Mouse (Mus musculus) heart, embryonic 10.5 days (tissue): ENCODE data around the gene Mthfd1l. TPM values are rescaled to one million over a fixed set of nuclear protein-coding genes. Genes with fewer than 3 reads are reported as not detected.

Experiments used
- DNase-seq: peaks from one replicate; pipeline ENCODE4 v3.0.0-alpha.2; 2017; ENCODE audit warnings: low spot score
- H3K27ac ChIP-seq: fragments of 300-500 bp; sonication (generic); 2 replicates; pipeline ENCODE4 v1.5.1; 2016; ENCODE audit warnings: mild to moderate bottlenecking
- H3K27me3 ChIP-seq: fragments of 300-500 bp; sonication (generic); 2 replicates; pipeline ENCODE4 v1.6.1; 2016; ENCODE audit warnings: mild to moderate bottlenecking; ENCODE audit not compliant: poor library complexity, insufficient read depth, severe bottlenecking
- H3K36me3 ChIP-seq: fragments of 300-500 bp; sonication (generic); 2 replicates; pipeline ENCODE4 v1.6.1; 2016; ENCODE audit warnings: mild to moderate bottlenecking, moderate library complexity
- H3K4me1 ChIP-seq: fragments of 300-500 bp; sonication (generic); 2 replicates; pipeline ENCODE4 v1.6.1; 2016; ENCODE audit warnings: mild to moderate bottlenecking
- H3K4me3 ChIP-seq: fragments of 300-500 bp; sonication (generic); 2 replicates; pipeline ENCODE4 v1.5.1; 2016; ENCODE audit warnings: mild to moderate bottlenecking, moderate library complexity
- H3K9me3 ChIP-seq: fragments of 300-500 bp; sonication (generic); 2 replicates; pipeline ENCODE4 v1.6.1; 2016; ENCODE audit warnings: mild to moderate bottlenecking, moderate library complexity
- WGBS: fragments of 180-500 bp; shearing (Covaris S2); methylation state at CpG from one replicate; pipeline ENCODE4 v1.1.7; 2016; 5-methylcytosine and 5-hydroxymethylcytosine counted together
- polyA plus RNA-seq: library from polyadenylated mRNA; unstranded; fragments of >200 nt; fragmentation: Nextera tagmentation; extraction: Ambion mirVana; gene quantifications from 2 replicates; pipeline ENCODE4 v1.2.1, GENCODE M21; 2016

Gene Mthfd1l
- polyA plus RNA-seq, 1 experiment from 2014 or later: 23.2 TPM

- peaks cover 66% of the 10 kb centered on the region for H3K36me3 ChIP-seq
- no peak overlapping the region for H3K4me3 ChIP-seq
- no peaks in the 10 kb centered on the region for H3K9me3 ChIP-seq
- no peaks in the 10 kb centered on the region for H3K27me3 ChIP-seq
- no peaks in the 10 kb centered on the region for H3K4me1 ChIP-seq
- no peak for DNase-seq
- WGBS: 86% methylated on average over 8 of the region's 8 CpGs
- no peak overlapping the region for H3K27ac ChIP-seq
These were observed 20.6 kb downstream of the Mthfd1l start for GRCm38 (mm10) chr10:3993365-3994102.

GRCm38 (mm10) chr10:3995277-3995676, 22.4 kb downstream of the Mthfd1l start:
- H3K27me3 ChIP-seq: no peaks in the 10 kb centered on the region
- 84% methylated on average over 4 of the region's 4 CpGs for WGBS

GRCm38 (mm10) chr10:3996170-3996876, 23.4 kb downstream of the Mthfd1l start:
- H3K36me3 ChIP-seq: peaks cover 64% of the 10 kb centered on the region
- H3K9me3 ChIP-seq: no peaks in the 10 kb centered on the region
- H3K27ac ChIP-seq: no peak overlapping the region
- peak; percentile 92 for DNase-seq
- H3K4me3 ChIP-seq: no peak overlapping the region
- no peaks in the 10 kb centered on the region for H3K27me3 ChIP-seq
- WGBS: 62% methylated on average over 15 of the region's 15 CpGs
- no peaks in the 10 kb centered on the region for H3K4me1 ChIP-seq

More at GRCm38 (mm10) chr10:3995277-3995676, 22.4 kb downstream of the Mthfd1l start:
- no peak overlapping the region for H3K4me3 ChIP-seq
- H3K36me3 ChIP-seq: peaks cover 64% of the 10 kb centered on the region
- H3K9me3 ChIP-seq: no peaks in the 10 kb centered on the region
- H3K4me1 ChIP-seq: no peaks in the 10 kb centered on the region
- no peak overlapping the region for H3K27ac ChIP-seq
- no peak for DNase-seq

GRCm38 (mm10) chr10:3997851-3998426, 25.0 kb downstream of the Mthfd1l start:
- H3K9me3 ChIP-seq: no peaks in the 10 kb centered on the region
- no peak overlapping the region for H3K27ac ChIP-seq
- DNase-seq: no peak
- H3K36me3 ChIP-seq: peaks cover 51% of the 10 kb centered on the region
- WGBS: 93% methylated on average over 7 of the region's 7 CpGs
- H3K27me3 ChIP-seq: no peaks in the 10 kb centered on the region
- no peaks in the 10 kb centered on the region for H3K4me1 ChIP-seq
- no peak overlapping the region for H3K4me3 ChIP-seq

- 91% methylated on average over 5 of the region's 5 CpGs for WGBS
- Histone ChIP-seq H3K9me3 (no peaks in the 10 kb centered on the region), H3K27me3 (no peaks in the 10 kb centered on the region), H3K4me1 (no peaks in the 10 kb centered on the region), H3K4me3 (no peak overlapping the region), H3K27ac (no peak overlapping the region), H3K36me3 (peaks cover 35% of the 10 kb centered on the region)
- DNase-seq: no peak
These were observed 29.8 kb downstream of the Mthfd1l start for GRCm38 (mm10) chr10:4002711-4003110.

GRCm38 (mm10) chr10:4005191-4005590, 32.3 kb downstream of the Mthfd1l start:
- Histone ChIP-seq H3K9me3 (no peaks in the 10 kb centered on the region), H3K4me1 (no peaks in the 10 kb centered on the region), H3K4me3 (no peak overlapping the region), H3K27ac (no peak overlapping the region), H3K36me3 (peaks cover 23% of the 10 kb centered on the region), H3K27me3 (no peaks in the 10 kb centered on the region)
- DNase-seq: no peak
- WGBS: 82% methylated on average over 7 of the region's 7 CpGs

- no peak overlapping the region for H3K27ac ChIP-seq
- peaks cover 15% of the 10 kb centered on the region for H3K36me3 ChIP-seq
- no peaks in the 10 kb centered on the region for H3K9me3 ChIP-seq
- no peaks in the 10 kb centered on the region for H3K27me3 ChIP-seq
- no peaks in the 10 kb centered on the region for H3K4me1 ChIP-seq
- no peak overlapping the region for H3K4me3 ChIP-seq
- WGBS: 68% methylated on average over 7 of the region's 7 CpGs
- no peak for DNase-seq
These were observed 33.5 kb downstream of the Mthfd1l start for GRCm38 (mm10) chr10:4006296-4007015.

- DNase-seq: no peak
- Histone ChIP-seq H3K4me1 (no peaks in the 10 kb centered on the region), H3K27ac (no peak overlapping the region), H3K9me3 (no peaks in the 10 kb centered on the region), H3K36me3 (peaks cover 43% of the 10 kb centered on the region), H3K27me3 (no peaks in the 10 kb centered on the region), H3K4me3 (no peak overlapping the region)
- WGBS: 85% methylated on average over 14 of the region's 14 CpGs
These were observed 49.8 kb downstream of the Mthfd1l start for GRCm38 (mm10) chr10:4022628-4023303.

GRCm38 (mm10) chr10:4026616-4027015, 53.7 kb downstream of the Mthfd1l start:
- DNase-seq: peak; percentile 24

GRCm38 (mm10) chr10:4027466-4027865, 54.5 kb downstream of the Mthfd1l start:
- 38% methylated on average over 4 of the region's 4 CpGs for WGBS
- peaks cover 36% of the 10 kb centered on the region for H3K36me3 ChIP-seq
- peak; percentile 39 for DNase-seq

More at GRCm38 (mm10) chr10:4026616-4027015, 53.7 kb downstream of the Mthfd1l start:
- H3K4me3 ChIP-seq: no peak overlapping the region
- 86% methylated on average over 4 of the region's 4 CpGs for WGBS
- no peaks in the 10 kb centered on the region for H3K9me3 ChIP-seq
- H3K4me1 ChIP-seq: 0 out of 2 replicates have a peak, but pooled peaks cover 4% of the 10 kb centered on the region
- H3K27ac ChIP-seq: no peak overlapping the region
- H3K27me3 ChIP-seq: no peaks in the 10 kb centered on the region
- H3K36me3 ChIP-seq: peaks cover 34% of the 10 kb centered on the region

GRCm38 (mm10) chr10:4028851-4029442, 56.0 kb downstream of the Mthfd1l start:
- DNase-seq: peak; percentile 48
- no peaks in the 10 kb centered on the region for H3K27me3 ChIP-seq
- no peaks in the 10 kb centered on the region for H3K9me3 ChIP-seq
- no peak overlapping the region for H3K4me3 ChIP-seq
- H3K4me1 ChIP-seq: 0 out of 2 replicates have a peak, but pooled peaks cover 4% of the 10 kb centered on the region
- H3K27ac ChIP-seq: no peak overlapping the region
- WGBS: 68% methylated on average over 15 of the region's 15 CpGs
- peaks cover 34% of the 10 kb centered on the region for H3K36me3 ChIP-seq

More at GRCm38 (mm10) chr10:4027466-4027865, 54.5 kb downstream of the Mthfd1l start:
- H3K27me3 ChIP-seq: no peaks in the 10 kb centered on the region
- 0 out of 2 replicates have a peak, but pooled peaks cover 4% of the 10 kb centered on the region for H3K4me1 ChIP-seq
- H3K4me3 ChIP-seq: no peak overlapping the region
- no peak overlapping the region for H3K27ac ChIP-seq
- H3K9me3 ChIP-seq: no peaks in the 10 kb centered on the region

- Histone ChIP-seq H3K36me3 (peaks cover 46% of the 10 kb centered on the region), H3K9me3 (no peaks in the 10 kb centered on the region), H3K27ac (no peak overlapping the region), H3K27me3 (no peaks in the 10 kb centered on the region), H3K4me1 (0 out of 2 replicates have a peak, but pooled peaks cover under 1% of the 10 kb centered on the region), H3K4me3 (no peak overlapping the region)
- WGBS: 85% methylated on average over 9 of the region's 9 CpGs
- peak; percentile 55 for DNase-seq
These were observed 60.8 kb downstream of the Mthfd1l start for GRCm38 (mm10) chr10:4033761-4034160.
